Mouse (Mus musculus) heart, postnatal 0 days (tissue): ENCODE results near the gene Zar1l.

Source experiments
- CTCF ChIP-seq: IDR thresholded peaks from 2 replicates; pipeline ENCODE4 v1.5.1; 2016; ENCODE audit warnings: antibody characterized with exemption, control low read depth, low read depth
- EP300 ChIP-seq: IDR thresholded peaks from 2 replicates; pipeline ENCODE4 v1.6.1; 2016; ENCODE audit warnings: antibody characterized with exemption, low read depth

- TF ChIP-seq CTCF, result no peak
- TF ChIP-seq EP300, result no peak
Measured at GRCm38 (mm10) chr5:150477364-150477763, 40.6 kb downstream of the Zar1l start.
